18 mouse cellular contexts compared by ENCODE assay signal in the genomic region with DNA sequence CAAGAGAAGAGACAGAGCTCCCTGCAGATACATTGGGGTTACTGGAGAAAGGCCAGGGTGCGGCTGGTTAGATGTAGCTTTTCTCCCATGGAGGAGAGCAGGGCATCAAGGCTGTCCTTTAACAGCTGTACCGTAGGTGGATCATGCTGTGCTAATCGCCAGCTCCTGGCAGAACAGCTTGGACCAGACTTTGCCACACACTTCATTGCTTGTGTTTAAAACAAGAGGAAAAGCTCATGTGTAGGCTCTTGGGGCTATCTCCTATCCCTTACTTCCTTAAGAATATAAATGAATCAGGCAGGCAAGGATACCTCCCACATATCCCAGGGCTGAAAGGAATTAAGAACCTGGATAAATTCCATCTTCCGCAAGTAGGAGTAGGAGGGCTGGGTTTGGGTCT.
DNase-seq lines count a peak whose midpoint lies in the region; ATAC-seq and TF ChIP-seq lines count a peak whose summit lies in the region.
"Had no signal": no experiment of that assay in that cellular context is flagged by ENCODE, and none has a peak within 500 bp of the region (broad histone marks: within the 10 kb centered on the region; RNA-seq: fewer than 3 reads in every experiment).

No protein-coding gene starts in this region.

- intact Hi-C loops in left cerebral cortex, postnatal 10 days (cut with DNase I): no loop called here
- intact Hi-C loops in left cerebral cortex, adult 2 months (cut with DNase I): loop anchor here (2.0 kb wide), 2 partner anchors 60 to 348 kb away; a partner anchor contains a TSS

- no peak for ATAC-seq in megakaryocyte progenitor cell, adult 5-6 weeks (replicated peaks; ENCODE audit: poor library complexity)
- ATAC-seq: intestine, embryonic 15.5 days had no signal

- DNase-seq in left cerebral cortex, adult 11 months (ENCODE audit: low spot score): peak; percentile 49
- no peak for DNase-seq in left cerebral cortex, postnatal 10 days (ENCODE audit: extremely low spot score in 1 of 2, low spot score in 2 of 2)
- peak; percentile 77 for DNase-seq in layer of hippocampus, adult 11-12 months (ENCODE audit: low spot score)
- peak; percentile 31 to 57 for DNase-seq in left cerebral cortex, adult 2 months (ENCODE audit: extremely low spot score in 1 of 2, low spot score in 2 of 2)
- peak; percentile 85 for DNase-seq in telencephalon, adult 2 months (ENCODE audit: low read depth, low spot score)
- DNase-seq in testis, postnatal 10 days (ENCODE audit: low spot score): no peak
- DNase-seq: cerebellum, adult 18-20 months; heart, adult 11 months; liver; lung, adult 2 months; midbrain, embryonic 14.5 days; spleen, adult 18-20 months; thymus, postnatal 4 days had no signal

- no peak overlapping the region for H3K4me3 ChIP-seq in left cerebral cortex, adult 2 months
- H3K4me3 ChIP-seq: heart, embryonic 15.5 days; intestine, embryonic 15.5 days; kidney, embryonic 15.5 days had no signal

- TF ChIP-seq CTCF in left cerebral cortex, adult 2 months (IDR thresholded peaks at IDR 0.05): no peak

- peak overlapping the region; percentile 70 for H3K27ac ChIP-seq in left cerebral cortex, adult 2 months
- H3K27ac ChIP-seq: heart, embryonic 15.5 days; intestine, embryonic 15.5 days; kidney, embryonic 15.5 days; macrophage had no signal

Comparison
In these comparisons a context has a peak if more than half of its experiments do, and no peak if none do; other contexts are left out.
1. DNase-seq: peak in left cerebral cortex, adult 11 months (single experiment), layer of hippocampus, adult 11-12 months (single experiment), left cerebral cortex, adult 2 months (2 of 2) and telencephalon, adult 2 months (single experiment); none in left cerebral cortex, postnatal 10 days (0 of 2) and testis, postnatal 10 days (single experiment).